Mouse (Mus musculus): ENCODE results near the gene Cyp2c23. TPM values are rescaled to one million over a fixed set of nuclear protein-coding genes. Genes with fewer than 3 reads are reported as not detected.
A peak's percentile ranks its signal among the peaks of the same experiment; 100 is the strongest.

Cyp2c23 gene
- polyA plus RNA-seq, 1 experiment, result not detected

DNA sequence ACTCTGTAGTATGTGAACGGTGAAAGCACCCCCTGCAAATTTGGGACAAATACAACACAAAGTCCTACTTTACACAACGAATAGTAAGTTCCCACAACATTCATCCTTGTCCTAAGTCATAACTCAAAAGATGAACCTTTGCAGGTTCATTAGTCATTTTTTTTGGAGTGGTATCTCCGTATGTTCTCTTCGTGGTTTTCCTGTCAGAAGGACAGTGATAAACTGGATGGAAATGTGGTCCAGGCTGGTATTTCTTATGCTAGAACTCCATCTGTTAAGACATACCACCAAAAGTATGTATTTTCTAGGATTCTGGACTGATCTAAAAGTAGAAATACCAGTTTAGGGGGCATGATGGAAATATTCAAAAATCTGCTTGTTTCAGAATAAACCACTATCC lies 39.2 kb upstream of the Cyp2c23 start:
- no peak overlapping the region; the same call in 1 of the 2 replicates for H3K4me3 ChIP-seq (ENCODE audit: extremely low read depth, insufficient read depth, insufficient read length)
- WGBS, result 63% methylated on average over 4 of the region's 4 CpGs
- H3K27ac ChIP-seq (ENCODE audit: insufficient read depth, low read length), result no peak overlapping the region
- no peak for DNase-seq (ENCODE audit: low read depth in 1 of 2, low spot score in 2 of 2)
- H3K4me1 ChIP-seq (ENCODE audit: control insufficient read depth, insufficient read depth, insufficient read length), result no peaks in the 10 kb centered on the region; the same call in 1 of the 2 replicates
- TF ChIP-seq POLR2A (IDR thresholded peaks at IDR 0.05; ENCODE audit: low read depth, low read length), result no peak
- H3K36me3 ChIP-seq (ENCODE audit: control insufficient read depth, insufficient read depth, low read length), result peaks cover 3% of the 10 kb centered on the region; the same call in 1 of the 2 replicates
- H3K27me3 ChIP-seq (ENCODE audit: control insufficient read depth, insufficient read depth, low read length), result no peaks in the 10 kb centered on the region

DNA sequence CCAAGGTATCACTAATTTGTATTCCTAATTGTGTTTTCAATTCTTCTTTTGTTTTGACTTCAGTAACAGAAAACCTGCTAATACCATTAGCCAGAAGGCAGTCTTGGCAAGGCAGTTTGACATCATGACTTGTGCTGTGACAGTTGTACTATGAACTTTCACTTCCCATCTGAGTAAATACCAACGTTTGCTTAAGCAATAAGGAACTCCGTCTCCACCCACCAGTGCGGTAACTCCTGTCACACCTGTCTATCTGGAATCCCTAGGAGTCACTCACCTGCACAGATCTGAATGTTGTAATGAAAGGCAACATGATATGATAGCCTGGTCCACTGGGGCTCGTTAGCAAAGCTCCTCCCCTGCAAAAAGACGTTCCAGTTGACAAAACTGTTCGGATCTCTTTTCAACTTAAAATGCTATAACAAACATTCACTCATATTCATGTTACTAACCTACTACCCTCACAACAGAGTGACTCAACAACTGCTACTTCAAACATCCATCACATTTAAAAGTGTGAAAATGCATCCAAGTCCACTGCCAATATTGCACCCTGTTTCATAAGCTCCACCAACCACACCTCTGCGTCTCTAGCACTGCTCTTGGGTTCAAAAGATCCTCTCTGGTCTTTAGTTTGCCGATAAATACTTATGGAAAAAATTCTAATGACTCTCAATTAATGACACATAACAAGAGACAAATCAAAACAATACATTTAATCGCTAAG lies 38.5 kb upstream of the Cyp2c23 start:
- DNase-seq (ENCODE audit: low read depth in 1 of 2, low spot score in 2 of 2), result peak; percentile 16 to 36
- H3K36me3 ChIP-seq (ENCODE audit: control insufficient read depth, insufficient read depth, low read length), result peaks cover 5% of the 10 kb centered on the region
- no peaks in the 10 kb centered on the region for H3K27me3 ChIP-seq (ENCODE audit: control insufficient read depth, insufficient read depth, low read length)
- H3K4me3 ChIP-seq (ENCODE audit: extremely low read depth, insufficient read depth, insufficient read length), result no peak overlapping the region
- TF ChIP-seq CTCF (IDR thresholded peaks at IDR 0.05; ENCODE audit: extremely low read depth, insufficient read depth, insufficient read length, insufficient replicate concordance), result no peak
- TF ChIP-seq POLR2A (IDR thresholded peaks at IDR 0.05; ENCODE audit: low read depth, low read length), result no peak
- 57% methylated on average over 9 of the region's 9 CpGs for WGBS
- H3K27ac ChIP-seq (ENCODE audit: insufficient read depth, low read length), result 0 out of 2 replicates have a peak overlapping the region, but pooled peaks have one; percentile 33
- no peaks in the 10 kb centered on the region; the same call in 1 of the 2 replicates for H3K4me1 ChIP-seq (ENCODE audit: control insufficient read depth, insufficient read depth, insufficient read length)

DNA sequence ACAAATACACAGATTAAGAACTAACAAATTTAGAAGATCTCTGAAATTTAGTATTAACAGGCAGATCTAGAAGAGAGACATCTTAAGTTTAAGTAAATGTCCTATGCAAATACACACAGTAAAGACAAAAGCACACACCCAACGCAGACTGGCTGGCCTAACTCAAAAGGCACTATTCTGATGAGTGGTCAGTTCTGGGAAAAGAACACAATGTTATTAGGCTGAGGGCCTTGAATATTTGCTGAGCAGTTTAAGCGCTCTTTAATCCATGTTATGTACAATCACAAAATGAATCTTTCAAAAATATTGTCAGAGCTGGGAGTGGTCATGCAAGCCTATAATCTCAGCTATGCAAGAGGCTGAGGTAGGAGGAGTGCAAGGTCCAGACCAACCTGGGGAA lies 35.7 kb upstream of the Cyp2c23 start:
- H3K27ac ChIP-seq (ENCODE audit: insufficient read depth, low read length), result no peak overlapping the region
- H3K4me3 ChIP-seq (ENCODE audit: extremely low read depth, insufficient read depth, insufficient read length), result no peak overlapping the region
- WGBS, result 96% methylated on average over 2 of the region's 2 CpGs
- H3K4me1 ChIP-seq (ENCODE audit: control insufficient read depth, insufficient read depth, insufficient read length), result no peaks in the 10 kb centered on the region; the same call in 1 of the 2 replicates
- no peaks in the 10 kb centered on the region for H3K27me3 ChIP-seq (ENCODE audit: control insufficient read depth, insufficient read depth, low read length)
- DNase-seq (ENCODE audit: low read depth in 1 of 2, low spot score in 2 of 2), result no peak
- TF ChIP-seq POLR2A (IDR thresholded peaks at IDR 0.05; ENCODE audit: low read depth, low read length) (no peak), CTCF (IDR thresholded peaks at IDR 0.05; ENCODE audit: extremely low read depth, insufficient read depth, insufficient read length, insufficient replicate concordance) (no peak)
- H3K36me3 ChIP-seq (ENCODE audit: control insufficient read depth, insufficient read depth, low read length), result peaks cover 7% of the 10 kb centered on the region

DNA sequence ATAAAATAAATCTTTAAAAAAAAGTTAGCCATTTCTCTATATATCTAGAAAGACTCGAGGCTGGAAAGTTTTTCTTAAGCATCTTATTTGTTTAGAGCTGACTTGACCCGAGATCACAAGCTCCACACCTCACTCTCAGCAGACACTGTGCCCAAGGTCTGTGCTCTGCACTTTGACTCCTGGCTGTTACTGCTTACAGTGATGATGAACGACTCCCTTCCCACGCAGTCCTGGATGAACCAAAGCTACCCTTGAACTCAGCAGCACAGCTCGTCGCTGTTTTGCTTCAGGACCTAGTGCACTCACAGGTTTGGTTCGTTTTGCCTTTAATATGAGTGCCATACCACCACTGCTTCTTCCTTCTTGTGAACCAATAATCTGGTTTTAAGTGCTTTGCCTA lies 34.8 kb upstream of the Cyp2c23 start:
- 92% methylated on average over 7 of the region's 7 CpGs for WGBS
- DNase-seq (ENCODE audit: low read depth in 1 of 2, low spot score in 2 of 2), result no peak
- Histone ChIP-seq H3K4me1 (ENCODE audit: control insufficient read depth, insufficient read depth, insufficient read length) (no peaks in the 10 kb centered on the region; the same call in 1 of the 2 replicates), H3K27ac (ENCODE audit: insufficient read depth, low read length) (no peak overlapping the region), H3K4me3 (ENCODE audit: extremely low read depth, insufficient read depth, insufficient read length) (no peak overlapping the region), H3K36me3 (ENCODE audit: control insufficient read depth, insufficient read depth, low read length) (peaks cover 12% of the 10 kb centered on the region), H3K27me3 (ENCODE audit: control insufficient read depth, insufficient read depth, low read length) (no peaks in the 10 kb centered on the region)
- TF ChIP-seq CTCF (IDR thresholded peaks at IDR 0.05; ENCODE audit: extremely low read depth, insufficient read depth, insufficient read length, insufficient replicate concordance) (no peak), POLR2A (IDR thresholded peaks at IDR 0.05; ENCODE audit: low read depth, low read length) (no peak)

DNA sequence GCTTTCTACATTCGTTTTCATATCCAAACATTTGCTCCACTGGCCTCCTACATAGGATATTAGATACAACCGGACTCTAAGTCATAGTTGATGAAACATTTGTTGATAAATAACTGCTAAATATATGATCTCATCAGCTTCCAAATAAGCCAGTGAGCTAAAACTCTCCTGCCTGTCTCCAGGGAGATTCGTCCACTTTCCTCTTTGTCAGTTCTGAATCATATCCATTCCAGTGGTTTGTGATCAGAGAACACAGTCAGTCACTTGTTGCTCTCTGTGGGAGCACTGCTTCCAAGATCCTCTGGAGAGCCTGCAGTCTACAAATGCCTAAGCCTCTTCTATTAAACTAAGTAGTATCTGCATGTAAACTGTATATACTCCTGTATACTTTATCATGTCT lies 31.2 kb upstream of the Cyp2c23 start:
- Histone ChIP-seq H3K36me3 (ENCODE audit: control insufficient read depth, insufficient read depth, low read length) (peaks cover 22% of the 10 kb centered on the region), H3K4me1 (ENCODE audit: control insufficient read depth, insufficient read depth, insufficient read length) (no peaks in the 10 kb centered on the region), H3K27ac (ENCODE audit: insufficient read depth, low read length) (no peak overlapping the region), H3K27me3 (ENCODE audit: control insufficient read depth, insufficient read depth, low read length) (no peaks in the 10 kb centered on the region), H3K4me3 (ENCODE audit: extremely low read depth, insufficient read depth, insufficient read length) (no peak overlapping the region)
- 95% methylated on average over 3 of the region's 3 CpGs for WGBS
- no peak for TF ChIP-seq CTCF (IDR thresholded peaks at IDR 0.05; ENCODE audit: extremely low read depth, insufficient read depth, insufficient read length, insufficient replicate concordance)
- TF ChIP-seq POLR2A (IDR thresholded peaks at IDR 0.05; ENCODE audit: low read depth, low read length), result no peak
- DNase-seq (ENCODE audit: low read depth in 1 of 2, low spot score in 2 of 2), result no peak

DNA sequence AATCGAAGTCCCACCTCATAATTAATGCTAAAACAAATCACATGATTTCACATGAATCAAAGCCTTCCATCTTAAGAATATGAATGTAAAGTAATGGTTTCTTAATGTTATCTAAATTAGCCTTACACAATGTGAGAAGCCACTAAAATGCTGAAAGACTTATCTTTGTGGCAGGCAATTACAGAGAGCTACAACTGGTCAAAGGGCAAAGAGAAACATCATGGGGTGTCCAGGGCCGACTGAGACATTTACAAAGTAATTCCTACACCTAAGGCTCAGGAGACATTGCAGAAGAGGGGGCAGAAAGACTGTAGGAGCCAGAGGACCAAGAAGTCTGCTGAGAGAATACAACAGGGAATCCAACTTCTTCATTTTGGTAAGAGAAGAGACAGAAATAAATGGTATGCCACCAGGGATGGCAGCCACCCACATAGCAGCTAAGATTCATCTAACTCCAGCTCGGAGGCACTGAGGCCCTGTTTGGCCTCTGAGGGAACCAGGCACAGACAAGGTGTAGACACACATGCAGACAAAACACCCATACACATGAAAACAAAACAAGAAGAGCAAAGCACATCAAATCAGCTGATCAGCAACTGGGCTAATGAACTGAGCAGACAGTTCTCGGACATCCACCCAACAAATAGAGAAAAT lies 26.3 kb upstream of the Cyp2c23 start:
- TF ChIP-seq CTCF (IDR thresholded peaks at IDR 0.05; ENCODE audit: extremely low read depth, insufficient read depth, insufficient read length, insufficient replicate concordance) (no peak), POLR2A (IDR thresholded peaks at IDR 0.05; ENCODE audit: low read depth, low read length) (no peak)
- Histone ChIP-seq H3K4me1 (ENCODE audit: control insufficient read depth, insufficient read depth, insufficient read length) (no peaks in the 10 kb centered on the region), H3K4me3 (ENCODE audit: extremely low read depth, insufficient read depth, insufficient read length) (no peak overlapping the region), H3K36me3 (ENCODE audit: control insufficient read depth, insufficient read depth, low read length) (peaks cover 22% of the 10 kb centered on the region), H3K27me3 (ENCODE audit: control insufficient read depth, insufficient read depth, low read length) (no peaks in the 10 kb centered on the region), H3K27ac (ENCODE audit: insufficient read depth, low read length) (no peak overlapping the region)
- WGBS, result 92% methylated on average over 4 of the region's 4 CpGs
- DNase-seq (ENCODE audit: low read depth in 1 of 2, low spot score in 2 of 2), result no peak

DNA sequence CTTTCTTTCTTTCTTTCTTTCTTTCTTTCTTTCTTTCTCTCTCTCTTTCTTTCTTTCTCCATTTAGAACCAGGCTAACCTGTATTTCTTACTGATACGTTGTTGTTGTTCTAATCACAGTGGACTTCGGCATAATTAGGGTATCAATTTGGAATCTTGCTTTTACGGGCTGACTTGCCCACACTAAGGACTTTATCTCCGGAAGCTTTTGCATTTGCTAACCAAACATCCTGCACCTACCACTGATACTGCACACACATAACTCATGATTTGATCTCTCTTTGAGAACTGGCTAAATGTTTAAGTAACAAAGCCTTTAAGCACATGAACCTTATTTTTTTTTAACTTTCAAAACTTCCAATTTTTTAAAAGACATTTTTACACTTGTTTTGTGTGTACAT lies 21.4 kb upstream of the Cyp2c23 start:
- 80% methylated on average over 4 of the region's 4 CpGs for WGBS
- TF ChIP-seq POLR2A (IDR thresholded peaks at IDR 0.05; ENCODE audit: low read depth, low read length), result no peak
- no peak for TF ChIP-seq CTCF (IDR thresholded peaks at IDR 0.05; ENCODE audit: extremely low read depth, insufficient read depth, insufficient read length, insufficient replicate concordance)

More for the DNA sequence above, 21.4 kb upstream of the Cyp2c23 start:
- H3K27me3 ChIP-seq (ENCODE audit: control insufficient read depth, insufficient read depth, low read length), result no peaks in the 10 kb centered on the region
- H3K4me1 ChIP-seq (ENCODE audit: control insufficient read depth, insufficient read depth, insufficient read length), result no peaks in the 10 kb centered on the region
- no peak overlapping the region for H3K27ac ChIP-seq (ENCODE audit: insufficient read depth, low read length)
- no peak for DNase-seq (ENCODE audit: low read depth in 1 of 2, low spot score in 2 of 2)
- H3K4me3 ChIP-seq (ENCODE audit: extremely low read depth, insufficient read depth, insufficient read length), result no peak overlapping the region
- H3K36me3 ChIP-seq (ENCODE audit: control insufficient read depth, insufficient read depth, low read length), result peaks cover 13% of the 10 kb centered on the region
